Mouse (Mus musculus): ENCODE data around the gene A930017K11Rik. TPM values are rescaled to one million over a fixed set of nuclear protein-coding genes. Genes with fewer than 3 reads are reported as not detected.

The A930017K11Rik gene
- polyA plus RNA-seq (2017; shearing (Covaris generic)): not detected

GRCm38 (mm10) chr17:25951803-25952623, at the start of gene A930017K11Rik:
Gene A930017K11Rik, minus strand, starts transcription at chr17:25952565.

GRCm38 (mm10) chr17:25985306-25986294, 33.2 kb upstream of the A930017K11Rik start, which contains the start of gene Capn15:
Gene Capn15, minus strand, starts transcription at chr17:25985796.

GRCm38 (mm10) chr17:25944366-25945163, 7.8 kb downstream of the A930017K11Rik start, which contains the start of the genes Pigq and Nhlrc4:
Gene Pigq, minus strand, starts transcription at chr17:25944936.
Gene Nhlrc4, minus strand, starts transcription at chr17:25944961.

GRCm38 (mm10) chr17:25919144-25919785, 33.1 kb downstream of the A930017K11Rik start, which contains the start of gene Rab40c:
Gene Rab40c, minus strand, starts transcription at chr17:25919727.

Other genes starting within 250 kb of the A930017K11Rik start
- gene Gng13, start 235.4 kb downstream of the A930017K11Rik start, polyA plus RNA-seq (2017; shearing (Covaris generic)): not detected
- 5.7 TPM for gene Chtf18, start 225.1 kb downstream of the A930017K11Rik start, polyA plus RNA-seq (2017; shearing (Covaris generic))
- 4.0 TPM for gene Rpusd1, start 224.9 kb downstream of the A930017K11Rik start, polyA plus RNA-seq (2017; shearing (Covaris generic))
- not detected for gene Mslnl, start 216.5 kb downstream of the A930017K11Rik start, polyA plus RNA-seq (2017; shearing (Covaris generic))
- 0.67 TPM for gene Msln, start 198.2 kb downstream of the A930017K11Rik start, polyA plus RNA-seq (2017; shearing (Covaris generic))
- gene Narfl, start 178.8 kb downstream of the A930017K11Rik start, polyA plus RNA-seq (2017; shearing (Covaris generic)): 20.4 TPM
- gene Haghl, start 166.9 kb downstream of the A930017K11Rik start, polyA plus RNA-seq (2017; shearing (Covaris generic)): 26.4 TPM
- 0.69 TPM for gene Ccdc78, start 166.0 kb downstream of the A930017K11Rik start, polyA plus RNA-seq (2017; shearing (Covaris generic))
- 121 TPM for gene Fam173a, start 159.7 kb downstream of the A930017K11Rik start, polyA plus RNA-seq (2017; shearing (Covaris generic))
- gene AC134908.4, start 156.9 kb downstream of the A930017K11Rik start, polyA plus RNA-seq (2017; shearing (Covaris generic)): not detected
- gene Metrn, start 155.4 kb downstream of the A930017K11Rik start, polyA plus RNA-seq (2017; shearing (Covaris generic)): 26.0 TPM
- 0.18 TPM for gene Fbxl16, start 143.5 kb downstream of the A930017K11Rik start, polyA plus RNA-seq (2017; shearing (Covaris generic))
- gene Wdr24, start 128.9 kb downstream of the A930017K11Rik start, polyA plus RNA-seq (2017; shearing (Covaris generic)): 24.5 TPM
- gene Jmjd8, start 123.7 kb downstream of the A930017K11Rik start, polyA plus RNA-seq (2017; shearing (Covaris generic)): 18.4 TPM
- 132 TPM for gene Stub1, start 119.2 kb downstream of the A930017K11Rik start, polyA plus RNA-seq (2017; shearing (Covaris generic))
- gene Rhbdl1, start 115.3 kb downstream of the A930017K11Rik start, polyA plus RNA-seq (2017; shearing (Covaris generic)): 0.55 TPM
- gene Gm20683, start 110.8 kb downstream of the A930017K11Rik start, polyA plus RNA-seq (2017; shearing (Covaris generic)): 0.46 TPM
- 18.4 TPM for gene Rhot2, start 107.7 kb downstream of the A930017K11Rik start, polyA plus RNA-seq (2017; shearing (Covaris generic))
- gene Wdr90, start 91.1 kb downstream of the A930017K11Rik start, polyA plus RNA-seq (2017; shearing (Covaris generic)): 11.1 TPM
- gene Mcrip2, start 83.8 kb downstream of the A930017K11Rik start, polyA plus RNA-seq (2017; shearing (Covaris generic)): 4.1 TPM
- 41.4 TPM for gene Mettl26, start 77.5 kb downstream of the A930017K11Rik start, polyA plus RNA-seq (2017; shearing (Covaris generic))
- gene Wfikkn1, start 71.7 kb downstream of the A930017K11Rik start, polyA plus RNA-seq (2017; shearing (Covaris generic)): 0.49 TPM
- 15.3 TPM for gene Rab40c, start 32.8 kb downstream of the A930017K11Rik start, polyA plus RNA-seq (2017; shearing (Covaris generic))
- 44.1 TPM for gene Pigq, start 7.6 kb downstream of the A930017K11Rik start, polyA plus RNA-seq (2017; shearing (Covaris generic))
- not detected for gene Nhlrc4, start 7.6 kb downstream of the A930017K11Rik start, polyA plus RNA-seq (2017; shearing (Covaris generic))
- gene Capn15, start 33.2 kb upstream of the A930017K11Rik start, polyA plus RNA-seq (2017; shearing (Covaris generic)): 18.6 TPM
- gene Rab11fip3, start 117.0 kb upstream of the A930017K11Rik start, polyA plus RNA-seq (2017; shearing (Covaris generic)): 19.7 TPM
- gene Decr2, start 137.8 kb upstream of the A930017K11Rik start, polyA plus RNA-seq (2017; shearing (Covaris generic)): 19.8 TPM
- gene Nme4, start 143.0 kb upstream of the A930017K11Rik start, polyA plus RNA-seq (2017; shearing (Covaris generic)): 19.5 TPM
- 37.8 TPM for gene Tmem8, start 160.7 kb upstream of the A930017K11Rik start, polyA plus RNA-seq (2017; shearing (Covaris generic))
- gene Mrpl28, start 170.9 kb upstream of the A930017K11Rik start, polyA plus RNA-seq (2017; shearing (Covaris generic)): 36.0 TPM
- 106 TPM for gene Axin1, start 186.1 kb upstream of the A930017K11Rik start, polyA plus RNA-seq (2017; shearing (Covaris generic))
- 1.5 TPM for gene Pdia2, start 246.5 kb upstream of the A930017K11Rik start, polyA plus RNA-seq (2017; shearing (Covaris generic))

Data from effector memory CD4-positive, alpha-beta T cell, adult 7 months (primary cell).